Mouse (Mus musculus): ENCODE results near the gene Rnft1. TPM values are rescaled to one million over a fixed set of nuclear protein-coding genes. Genes with fewer than 3 reads are reported as not detected.

Gene Rnft1
- total and polyA plus RNA-seq, 3 experiments: 34.9 to 49.7 (median 49.2) TPM

DNA sequence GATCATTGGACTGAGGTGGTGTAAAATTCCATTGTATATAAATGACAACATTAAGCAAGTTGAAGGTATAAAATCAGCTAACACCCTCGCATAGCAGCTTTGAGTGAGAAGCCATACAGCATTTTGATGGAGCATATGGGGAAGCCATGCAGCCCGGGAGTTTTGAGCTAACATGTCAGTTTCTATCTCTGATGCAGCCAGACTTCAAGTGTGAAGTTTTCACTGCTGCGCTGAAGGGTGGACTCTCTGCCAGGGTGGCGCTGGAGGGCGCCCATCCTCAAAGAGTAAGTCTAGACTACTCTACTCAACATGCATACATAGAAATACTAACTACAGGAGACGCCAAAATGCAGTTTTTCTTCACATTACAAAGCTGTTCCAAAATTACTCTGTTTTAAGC, 26.9 kb upstream of the Rnft1 start:
- H3K36me3 ChIP-seq (replicated peaks in 1 of 2; ENCODE audit: control insufficient read depth in 1 of 2, insufficient read depth in 1 of 2, low read length in 1 of 2): no peaks in the 10 kb centered on the region
- in situ Hi-C loops (cut with MboI; ENCODE audit: low pct_ligation_motif_present, low pct_unique_long_range_greater_than_20kb, low sequenced_read_pairs) (no loop called here), dilution Hi-C loops (cut with MboI; ENCODE audit: extremely low pct_ligation_motif_present, extremely low pct_unique_long_range_greater_than_20kb, low sequenced_read_pairs) (no loop called here)
- no peaks in the 10 kb centered on the region for H3K79me2 ChIP-seq (replicated peaks; ENCODE audit: control insufficient read depth, extremely low read depth, insufficient read depth, poor library complexity, severe bottlenecking)
- H3K9ac ChIP-seq (ENCODE audit: insufficient read depth, low read depth): no peak overlapping the region
- no peak for DNase-seq (ENCODE audit: extremely low read depth)
- peaks cover 6% of the 10 kb centered on the region for H3K9me3 ChIP-seq (replicated peaks; ENCODE audit: low read length)
- no peak overlapping the region for H3K27ac ChIP-seq (ENCODE audit: insufficient read depth, low read depth)
- H3K4me2 ChIP-seq (ENCODE audit: insufficient read depth, low read depth, poor library complexity, severe bottlenecking): no peak overlapping the region
- TF ChIP-seq CTCF (conservative IDR thresholded peaks at IDR 0.05 in 1 of 2, IDR thresholded peaks at IDR 0.05 in 1 of 2; ENCODE audit: low read depth in 2 of 2, low read length in 2 of 2) (peak in 1 of 2 experiments; percentile 23; a peak in 1 of 4 replicates), MXI1 (IDR thresholded peaks at IDR 0.05; ENCODE audit: low read depth, low read length) (no peak)
- no peak overlapping the region for H3K4me3 ChIP-seq (replicated peaks in 1 of 3; ENCODE audit: low read depth in 2 of 3, low read length in 2 of 3, poor library complexity in 1 of 3)
- H3K4me1 ChIP-seq (ENCODE audit: control insufficient read depth in 1 of 2, insufficient read depth in 2 of 2): no peaks in the 10 kb centered on the region
- H3K27me3 ChIP-seq (replicated peaks): no peaks in the 10 kb centered on the region

GRCm38 (mm10) chr11:86458866-86459265, 25.6 kb upstream of the Rnft1 start:
- Histone ChIP-seq H3K4me2 (ENCODE audit: insufficient read depth, low read depth, poor library complexity, severe bottlenecking) (no peak overlapping the region), H3K27ac (ENCODE audit: insufficient read depth, low read depth) (no peak overlapping the region), H3K36me3 (replicated peaks in 1 of 2; ENCODE audit: control insufficient read depth in 1 of 2, insufficient read depth in 1 of 2, low read length in 1 of 2) (no peaks in the 10 kb centered on the region), H3K79me2 (replicated peaks; ENCODE audit: control insufficient read depth, extremely low read depth, insufficient read depth, poor library complexity, severe bottlenecking) (no peaks in the 10 kb centered on the region), H3K9ac (ENCODE audit: insufficient read depth, low read depth) (no peak overlapping the region), H3K4me1 (ENCODE audit: control insufficient read depth in 1 of 2, insufficient read depth in 2 of 2) (peaks cover 0 to 3% of the 10 kb centered on the region in 2 experiments; a peak in 1 of 4 replicates), H3K27me3 (replicated peaks) (no peaks in the 10 kb centered on the region), H3K9me3 (replicated peaks; ENCODE audit: low read length) (peaks cover 6% of the 10 kb centered on the region), H3K4me3 (replicated peaks in 1 of 3; ENCODE audit: low read depth in 2 of 3, low read length in 2 of 3, poor library complexity in 1 of 3) (no peak overlapping the region)
- in situ Hi-C loops (cut with MboI; ENCODE audit: low pct_ligation_motif_present, low pct_unique_long_range_greater_than_20kb, low sequenced_read_pairs): no loop called here
- dilution Hi-C loops (cut with MboI; ENCODE audit: extremely low pct_ligation_motif_present, extremely low pct_unique_long_range_greater_than_20kb, low sequenced_read_pairs): no loop called here
- TF ChIP-seq E2F4 (IDR thresholded peaks at IDR 0.05; ENCODE audit: insufficient replicate concordance, low read depth, low read length) (no peak), MYC (IDR thresholded peaks at IDR 0.05; ENCODE audit: low read depth, low read length) (no peak), RCOR1 (conservative IDR thresholded peaks at IDR 0.05; ENCODE audit: low read depth, low read length) (no peak), CTCF (conservative IDR thresholded peaks at IDR 0.05 in 1 of 2, IDR thresholded peaks at IDR 0.05 in 1 of 2; ENCODE audit: low read depth in 2 of 2, low read length in 2 of 2) (no peak), MAFK (IDR thresholded peaks at IDR 0.05; ENCODE audit: insufficient replicate concordance, low read length) (no peak), USF1 (IDR thresholded peaks at IDR 0.05; ENCODE audit: low read depth, low read length) (no peak), EP300 (IDR thresholded peaks at IDR 0.05; ENCODE audit: low read length) (no peak), ZC3H11A (IDR thresholded peaks at IDR 0.05; ENCODE audit: low read depth, low read length) (no peak), ZKSCAN1 (IDR thresholded peaks at IDR 0.05; ENCODE audit: borderline replicate concordance, low read depth, low read length) (no peak), ZNF384 (IDR thresholded peaks at IDR 0.05; ENCODE audit: low read depth, low read length) (no peak), USF2 (conservative IDR thresholded peaks at IDR 0.05; ENCODE audit: low read depth, low read length) (no peak), KAT2A (IDR thresholded peaks at IDR 0.05; ENCODE audit: insufficient replicate concordance, low read length) (no peak), CHD1 (IDR thresholded peaks at IDR 0.05; ENCODE audit: low read depth, low read length) (no peak), MXI1 (IDR thresholded peaks at IDR 0.05; ENCODE audit: low read depth, low read length) (no peak), ELF1 (IDR thresholded peaks at IDR 0.05; ENCODE audit: low read depth, low read length) (no peak), JUND (conservative IDR thresholded peaks at IDR 0.05; ENCODE audit: low read depth, low read length) (no peak), PAX5 (IDR thresholded peaks at IDR 0.05; ENCODE audit: low read length) (no peak)
- DNase-seq (ENCODE audit: extremely low read depth): no peak
